Mouse (Mus musculus) kidney, embryonic 14.5 days (tissue): Measurements from ENCODE around the gene Zfp319. TPM values are rescaled to one million over a fixed set of nuclear protein-coding genes. Genes with fewer than 3 reads are reported as not detected.
"Not testable (repeated sequence)": the region's sequence is repeated elsewhere in the genome, so short reads cannot be mapped to it uniquely, and the experiment has no call there.

Source experiments
- ATAC-seq: fragments of 200-750 bp; cut with Nextera tagmentation; 2 replicates; pipeline ENCODE4 v1.8.0; 2017; ENCODE audit warnings: moderate number of reproducible peaks, mild to moderate bottlenecking, moderate TSS enrichment, moderate library complexity; ENCODE audit not compliant: low FRiP score, low TSS enrichment
- H3K27ac ChIP-seq: fragments of 300-500 bp; sonication (generic); 2 replicates; pipeline ENCODE4 v1.5.1; 2014; ENCODE audit warnings: low read depth, mild to moderate bottlenecking, low read length, moderate library complexity, mixed read lengths
- H3K27me3 ChIP-seq: fragments of 300-500 bp; sonication (generic); 2 replicates; pipeline ENCODE4 v1.6.1; 2014; ENCODE audit warnings: mild to moderate bottlenecking, low read length; ENCODE audit not compliant: control insufficient read depth, insufficient read depth
- H3K36me3 ChIP-seq: fragments of 300-500 bp; sonication (generic); 2 replicates; pipeline ENCODE4 v1.6.1; 2014; ENCODE audit warnings: low read length, mixed read lengths; ENCODE audit not compliant: control insufficient read depth, insufficient read depth
- H3K4me1 ChIP-seq: fragments of 300-500 bp; sonication (generic); 2 replicates; pipeline ENCODE4 v1.6.1; 2014; ENCODE audit warnings: low read length, mixed read lengths; ENCODE audit not compliant: control insufficient read depth, insufficient read depth
- H3K4me2 ChIP-seq: fragments of 300-500 bp; sonication (generic); replicated peaks from 2 replicates; pipeline ENCODE4 v1.6.1; 2014; ENCODE audit warnings: low read depth, mild to moderate bottlenecking, low read length
- H3K4me3 ChIP-seq: fragments of 300-500 bp; sonication (generic); 2 replicates; pipeline ENCODE4 v1.5.1; 2014; ENCODE audit warnings: mild to moderate bottlenecking, low read length
- H3K9ac ChIP-seq: fragments of 300-500 bp; sonication (generic); 2 replicates; pipeline ENCODE4 v1.6.1; 2014; ENCODE audit warnings: low read depth, mild to moderate bottlenecking, low read length, moderate library complexity
- H3K9me3 ChIP-seq: fragments of 300-500 bp; sonication (generic); 2 replicates; pipeline ENCODE4 v1.6.1; 2016; ENCODE audit warnings: low read length; ENCODE audit not compliant: control insufficient read depth
- WGBS: fragments of 180-500 bp; shearing (Covaris S2); extraction: QIAGEN DNeasy Blood & Tissue Kit; methylation state at CpG from one replicate; pipeline ENCODE4 v1.1.7; 2014; 5-methylcytosine and 5-hydroxymethylcytosine counted together
- polyA plus RNA-seq: library from polyadenylated mRNA; unstranded; fragments of >200 nt; fragmentation: Nextera tagmentation; extraction: Ambion mirVana; gene quantifications from 2 replicates; pipeline ENCODE4 v1.2.1, GENCODE M21; 2014

Zfp319 gene
- polyA plus RNA-seq, result 6.6 and 8.7 TPM in 2 replicates

- peak within 1 kb of the TSS; percentile 87 for H3K4me3 ChIP-seq
- H3K9ac ChIP-seq, result peak within 1 kb of the TSS; percentile 93
- peak within 1 kb of the TSS; percentile 99 for H3K27ac ChIP-seq
- under 1% methylated on average over 72 of the region's 80 CpGs for WGBS
- H3K9me3 ChIP-seq, result no peaks in the 10 kb centered on the region
- peaks cover 38% of the 10 kb centered on the region for H3K36me3 ChIP-seq
- ATAC-seq, result peak; percentile 95
- H3K4me1 ChIP-seq, result peaks cover 12% of the 10 kb centered on the region
- peak within 1 kb of the TSS; percentile 85 for H3K4me2 ChIP-seq
- H3K27me3 ChIP-seq, result no peaks in the 10 kb centered on the region
Measured at GRCm38 (mm10) chr8:95331720-95332436, at the start of gene Zfp319, which contains the start of gene Usb1. Zfp319 (minus strand) TSS chr8:95331950. Usb1 (plus strand) TSS chr8:95332284.

- no peaks in the 10 kb centered on the region for H3K9me3 ChIP-seq
- no peaks in the 10 kb centered on the region for H3K27me3 ChIP-seq
- H3K4me2 ChIP-seq, result no peak overlapping the region
- no peak overlapping the region for H3K4me3 ChIP-seq
- H3K4me1 ChIP-seq, result no peaks in the 10 kb centered on the region; the same call in 1 of the 2 replicates
- H3K36me3 ChIP-seq, result no peaks in the 10 kb centered on the region
- H3K27ac ChIP-seq, result no peak overlapping the region
- ATAC-seq, result no peak
- H3K9ac ChIP-seq, result no peak overlapping the region
Measured at GRCm38 (mm10) chr8:95380953-95381352, 49.2 kb upstream of the Zfp319 start.

GRCm38 (mm10) chr8:95378928-95379327 is 47.2 kb upstream of the Zfp319 start:
- H3K9me3 ChIP-seq, H3K9ac ChIP-seq, H3K4me2 ChIP-seq, H3K4me3 ChIP-seq, H3K27ac ChIP-seq, H3K27me3 ChIP-seq, H3K4me1 ChIP-seq, H3K36me3 ChIP-seq, ATAC-seq: not testable (repeated sequence)
- 96% methylated on average over 11 of the region's 11 CpGs for WGBS

GRCm38 (mm10) chr8:95377863-95378291 is 46.1 kb upstream of the Zfp319 start:
- Histone ChIP-seq H3K4me3 (no peak overlapping the region), H3K36me3 (no peaks in the 10 kb centered on the region; the same call in 1 of the 2 replicates), H3K27me3 (no peaks in the 10 kb centered on the region), H3K27ac (peak overlapping the region; percentile 52; the same call in 1 of the 2 replicates), H3K9ac (no peak overlapping the region), H3K9me3 (no peaks in the 10 kb centered on the region), H3K4me2 (no peak overlapping the region), H3K4me1 (no peaks in the 10 kb centered on the region; the same call in 1 of the 2 replicates)
- 29% methylated on average over 7 of the region's 7 CpGs for WGBS
- peak; percentile 53 for ATAC-seq

GRCm38 (mm10) chr8:95377101-95377500 is 45.4 kb upstream of the Zfp319 start:
- H3K4me2 ChIP-seq, result no peak overlapping the region
- no peak overlapping the region for H3K27ac ChIP-seq
- no peak overlapping the region for H3K4me3 ChIP-seq
- WGBS, result 89% methylated on average over 4 of the region's 4 CpGs
- ATAC-seq, result no peak
- H3K4me1 ChIP-seq, result no peaks in the 10 kb centered on the region; the same call in 1 of the 2 replicates
- no peak overlapping the region for H3K9ac ChIP-seq
- no peaks in the 10 kb centered on the region for H3K9me3 ChIP-seq
- H3K27me3 ChIP-seq, result no peaks in the 10 kb centered on the region
- H3K36me3 ChIP-seq, result peaks cover 2% of the 10 kb centered on the region; the same call in 1 of the 2 replicates

GRCm38 (mm10) chr8:95376309-95376999 is 44.7 kb upstream of the Zfp319 start:
- Histone ChIP-seq H3K4me1 (no peaks in the 10 kb centered on the region; the same call in 1 of the 2 replicates), H3K27me3 (no peaks in the 10 kb centered on the region), H3K9ac (no peak overlapping the region), H3K27ac (no peak overlapping the region), H3K9me3 (no peaks in the 10 kb centered on the region), H3K4me3 (no peak overlapping the region), H3K4me2 (no peak overlapping the region), H3K36me3 (peaks cover 8% of the 10 kb centered on the region; the same call in 1 of the 2 replicates)
- WGBS, result 75% methylated on average over 12 of the region's 12 CpGs
- no peak for ATAC-seq

GRCm38 (mm10) chr8:95375374-95375930 is 43.7 kb upstream of the Zfp319 start:
- Histone ChIP-seq H3K27ac (no peak overlapping the region), H3K4me3 (no peak overlapping the region), H3K9ac (no peak overlapping the region), H3K4me2 (no peak overlapping the region), H3K9me3 (no peaks in the 10 kb centered on the region), H3K27me3 (no peaks in the 10 kb centered on the region), H3K4me1 (no peaks in the 10 kb centered on the region; the same call in 1 of the 2 replicates), H3K36me3 (peaks cover 14% of the 10 kb centered on the region; the same call in 1 of the 2 replicates)
- 87% methylated on average over 7 of the region's 7 CpGs for WGBS
- ATAC-seq, result no peak

GRCm38 (mm10) chr8:95374429-95374828 is 42.7 kb upstream of the Zfp319 start:
- H3K4me3 ChIP-seq, result no peak overlapping the region
- no peak overlapping the region for H3K9ac ChIP-seq
- H3K4me2 ChIP-seq, result no peak overlapping the region
- WGBS, result 76% methylated on average over 3 of the region's 3 CpGs
- ATAC-seq, result no peak
- no peak overlapping the region for H3K27ac ChIP-seq
- H3K4me1 ChIP-seq, result no peaks in the 10 kb centered on the region; the same call in 1 of the 2 replicates
- no peaks in the 10 kb centered on the region for H3K27me3 ChIP-seq
- no peaks in the 10 kb centered on the region for H3K9me3 ChIP-seq
- peaks cover 15% of the 10 kb centered on the region; the same call in 1 of the 2 replicates for H3K36me3 ChIP-seq
